Mouse (Mus musculus): ENCODE measurements at regions not wholly inside any gene's neighbourhood (a gene's known extent, or its start where the extent isn't known, plus 50 kb on each side); places are given as distances from the start of the nearest gene placed in this dataset.

GRCm38 (mm10) chr15:24743240-24743639 is 670.3 kb downstream of the Basp1 start:
- Histone ChIP-seq H3K36me3 (ENCODE audit: control insufficient read depth, insufficient read depth, low read length) (no peaks in the 10 kb centered on the region), H3K27ac (ENCODE audit: low read length) (no peak overlapping the region), H3K4me1 (ENCODE audit: control insufficient read depth, insufficient read depth, low read length) (no peaks in the 10 kb centered on the region), H3K9me3 (ENCODE audit: control insufficient read depth, low read depth, low read length) (no peaks in the 10 kb centered on the region), H3K4me2 (replicated peaks; ENCODE audit: low read depth, low read length) (no peak overlapping the region), H3K4me3 (ENCODE audit: low read depth, low read length) (no peak overlapping the region), H3K9ac (replicated peaks; ENCODE audit: low read depth, low read length) (no peak overlapping the region), H3K27me3 (ENCODE audit: control insufficient read depth, insufficient read depth, low read length) (no peaks in the 10 kb centered on the region)
- ATAC-seq (ENCODE audit: insufficient number of reproducible peaks, insufficient read depth, low FRiP score, low read depth), result no peak
- WGBS, result 33% methylated on average over 6 of the region's 6 CpGs

GRCm38 (mm10) chr15:24725170-24725569 is 688.4 kb downstream of the Basp1 start:
- Histone ChIP-seq H3K4me2 (replicated peaks; ENCODE audit: low read depth, low read length) (no peak overlapping the region), H3K9ac (replicated peaks; ENCODE audit: low read depth, low read length) (no peak overlapping the region), H3K4me3 (ENCODE audit: low read depth, low read length) (no peak overlapping the region), H3K27me3 (ENCODE audit: control insufficient read depth, insufficient read depth, low read length) (no peaks in the 10 kb centered on the region), H3K36me3 (ENCODE audit: control insufficient read depth, insufficient read depth, low read length) (no peaks in the 10 kb centered on the region), H3K9me3 (ENCODE audit: control insufficient read depth, low read depth, low read length) (no peaks in the 10 kb centered on the region), H3K4me1 (ENCODE audit: control insufficient read depth, insufficient read depth, low read length) (no peaks in the 10 kb centered on the region), H3K27ac (ENCODE audit: low read length) (no peak overlapping the region)
- no peak for ATAC-seq (ENCODE audit: insufficient number of reproducible peaks, insufficient read depth, low FRiP score, low read depth)
- WGBS, result 81% methylated on average over 4 of the region's 4 CpGs

- 41% methylated on average over 4 of the region's 4 CpGs for WGBS
- Histone ChIP-seq H3K4me1 (ENCODE audit: control insufficient read depth, insufficient read depth, low read length) (no peaks in the 10 kb centered on the region), H3K36me3 (ENCODE audit: control insufficient read depth, insufficient read depth, low read length) (no peaks in the 10 kb centered on the region), H3K4me3 (ENCODE audit: low read depth, low read length) (no peak overlapping the region), H3K27me3 (ENCODE audit: control insufficient read depth, insufficient read depth, low read length) (no peaks in the 10 kb centered on the region), H3K27ac (ENCODE audit: low read length) (no peak overlapping the region), H3K9ac (replicated peaks; ENCODE audit: low read depth, low read length) (no peak overlapping the region), H3K4me2 (replicated peaks; ENCODE audit: low read depth, low read length) (no peak overlapping the region), H3K9me3 (ENCODE audit: control insufficient read depth, low read depth, low read length) (no peaks in the 10 kb centered on the region)
- ATAC-seq (ENCODE audit: insufficient number of reproducible peaks, insufficient read depth, low FRiP score, low read depth), result 0 out of 2 replicates have a peak, but pooled peaks have one; percentile 75
These were observed 688.9 kb downstream of the Basp1 start for GRCm38 (mm10) chr15:24724664-24725063.

GRCm38 (mm10) chr15:24720346-24720745 is 693.2 kb downstream of the Basp1 start:
- Histone ChIP-seq H3K4me2 (replicated peaks; ENCODE audit: low read depth, low read length) (no peak overlapping the region), H3K9me3 (ENCODE audit: control insufficient read depth, low read depth, low read length) (no peaks in the 10 kb centered on the region), H3K4me3 (ENCODE audit: low read depth, low read length) (no peak overlapping the region), H3K27ac (ENCODE audit: low read length) (no peak overlapping the region), H3K9ac (replicated peaks; ENCODE audit: low read depth, low read length) (no peak overlapping the region), H3K27me3 (ENCODE audit: control insufficient read depth, insufficient read depth, low read length) (no peaks in the 10 kb centered on the region), H3K4me1 (ENCODE audit: control insufficient read depth, insufficient read depth, low read length) (no peaks in the 10 kb centered on the region), H3K36me3 (ENCODE audit: control insufficient read depth, insufficient read depth, low read length) (no peaks in the 10 kb centered on the region)
- 66% methylated on average over 2 of the region's 2 CpGs for WGBS
- no peak for ATAC-seq (ENCODE audit: insufficient number of reproducible peaks, insufficient read depth, low FRiP score, low read depth)

- Histone ChIP-seq H3K36me3 (ENCODE audit: control insufficient read depth, insufficient read depth, low read length) (no peaks in the 10 kb centered on the region), H3K9me3 (ENCODE audit: control insufficient read depth, low read depth, low read length) (no peaks in the 10 kb centered on the region), H3K27ac (ENCODE audit: low read length) (no peak overlapping the region), H3K27me3 (ENCODE audit: control insufficient read depth, insufficient read depth, low read length) (no peaks in the 10 kb centered on the region), H3K4me2 (replicated peaks; ENCODE audit: low read depth, low read length) (no peak overlapping the region), H3K4me1 (ENCODE audit: control insufficient read depth, insufficient read depth, low read length) (no peaks in the 10 kb centered on the region), H3K9ac (replicated peaks; ENCODE audit: low read depth, low read length) (no peak overlapping the region), H3K4me3 (ENCODE audit: low read depth, low read length) (no peak overlapping the region)
- ATAC-seq (ENCODE audit: insufficient number of reproducible peaks, insufficient read depth, low FRiP score, low read depth), result no peak
- WGBS, result 69% methylated on average over 4 of the region's 4 CpGs
These were observed 731.4 kb downstream of the Basp1 start for GRCm38 (mm10) chr15:24682167-24682566.

- H3K36me3 ChIP-seq (ENCODE audit: control insufficient read depth, insufficient read depth, low read length), result no peaks in the 10 kb centered on the region
- ATAC-seq (ENCODE audit: insufficient number of reproducible peaks, insufficient read depth, low FRiP score, low read depth), result no peak
- H3K27me3 ChIP-seq (ENCODE audit: control insufficient read depth, insufficient read depth, low read length), result no peaks in the 10 kb centered on the region
- H3K27ac ChIP-seq (ENCODE audit: low read length), result no peak overlapping the region
- H3K4me2 ChIP-seq (replicated peaks; ENCODE audit: low read depth, low read length), result no peak overlapping the region
- no peaks in the 10 kb centered on the region for H3K9me3 ChIP-seq (ENCODE audit: control insufficient read depth, low read depth, low read length)
- WGBS, result 81% methylated on average over 1 of the region's 1 CpGs
- H3K4me1 ChIP-seq (ENCODE audit: control insufficient read depth, insufficient read depth, low read length), result no peaks in the 10 kb centered on the region
- no peak overlapping the region for H3K9ac ChIP-seq (replicated peaks; ENCODE audit: low read depth, low read length)
- H3K4me3 ChIP-seq (ENCODE audit: low read depth, low read length), result no peak overlapping the region
These were observed 764.6 kb downstream of the Basp1 start for GRCm38 (mm10) chr15:24648938-24649337.

- WGBS, result 95% methylated on average over 2 of the region's 2 CpGs
- ATAC-seq (ENCODE audit: insufficient number of reproducible peaks, insufficient read depth, low FRiP score, low read depth), result no peak
- no peak overlapping the region for H3K4me2 ChIP-seq (replicated peaks; ENCODE audit: low read depth, low read length)
- H3K27me3 ChIP-seq (ENCODE audit: control insufficient read depth, insufficient read depth, low read length), result no peaks in the 10 kb centered on the region
- H3K27ac ChIP-seq (ENCODE audit: low read length), result no peak overlapping the region
- no peaks in the 10 kb centered on the region for H3K36me3 ChIP-seq (ENCODE audit: control insufficient read depth, insufficient read depth, low read length)
- no peaks in the 10 kb centered on the region for H3K9me3 ChIP-seq (ENCODE audit: control insufficient read depth, low read depth, low read length)
- H3K4me3 ChIP-seq (ENCODE audit: low read depth, low read length), result no peak overlapping the region
- no peak overlapping the region for H3K9ac ChIP-seq (replicated peaks; ENCODE audit: low read depth, low read length)
- H3K4me1 ChIP-seq (ENCODE audit: control insufficient read depth, insufficient read depth, low read length), result no peaks in the 10 kb centered on the region
These were observed 777.9 kb downstream of the Basp1 start for GRCm38 (mm10) chr15:24635620-24636019.

- Histone ChIP-seq H3K27me3 (ENCODE audit: control insufficient read depth, insufficient read depth, low read length) (no peaks in the 10 kb centered on the region), H3K36me3 (ENCODE audit: control insufficient read depth, insufficient read depth, low read length) (no peaks in the 10 kb centered on the region), H3K4me1 (ENCODE audit: control insufficient read depth, insufficient read depth, low read length) (no peaks in the 10 kb centered on the region), H3K9ac (replicated peaks; ENCODE audit: low read depth, low read length) (no peak overlapping the region), H3K9me3 (ENCODE audit: control insufficient read depth, low read depth, low read length) (no peaks in the 10 kb centered on the region), H3K4me2 (replicated peaks; ENCODE audit: low read depth, low read length) (no peak overlapping the region), H3K4me3 (ENCODE audit: low read depth, low read length) (no peak overlapping the region), H3K27ac (ENCODE audit: low read length) (no peak overlapping the region)
- WGBS, result 33% methylated on average over 4 of the region's 4 CpGs
- ATAC-seq (ENCODE audit: insufficient number of reproducible peaks, insufficient read depth, low FRiP score, low read depth), result no peak
These were observed 817.3 kb downstream of the Basp1 start for GRCm38 (mm10) chr15:24596242-24596641.

- Histone ChIP-seq H3K27me3 (ENCODE audit: control insufficient read depth, insufficient read depth, low read length) (no peaks in the 10 kb centered on the region), H3K27ac (ENCODE audit: low read length) (no peak overlapping the region), H3K4me3 (ENCODE audit: low read depth, low read length) (no peak overlapping the region), H3K9ac (replicated peaks; ENCODE audit: low read depth, low read length) (no peak overlapping the region), H3K4me2 (replicated peaks; ENCODE audit: low read depth, low read length) (no peak overlapping the region), H3K9me3 (ENCODE audit: control insufficient read depth, low read depth, low read length) (no peaks in the 10 kb centered on the region), H3K4me1 (ENCODE audit: control insufficient read depth, insufficient read depth, low read length) (no peaks in the 10 kb centered on the region), H3K36me3 (ENCODE audit: control insufficient read depth, insufficient read depth, low read length) (no peaks in the 10 kb centered on the region)
- WGBS, result 28% methylated on average over 4 of the region's 4 CpGs
- no peak for ATAC-seq (ENCODE audit: insufficient number of reproducible peaks, insufficient read depth, low FRiP score, low read depth)
These were observed 824.6 kb downstream of the Basp1 start for GRCm38 (mm10) chr15:24588943-24589342.

Measured in stomach, embryonic 14.5 days (tissue).